Mouse (Mus musculus) adrenal gland, postnatal 36 days (tissue): ENCODE measurements at regions not wholly inside any gene's neighbourhood (a gene's known extent, or its start where the extent isn't known, plus 50 kb on each side); places are given as distances from the start of the nearest gene placed in this dataset.

ENCODE experiments used
- DNase-seq, 2 experiments: peaks; one replicate each; pipeline ENCODE4 v3.0.0; 2021; ENCODE audit warnings: mixed read lengths in 1 of 2

DNA sequence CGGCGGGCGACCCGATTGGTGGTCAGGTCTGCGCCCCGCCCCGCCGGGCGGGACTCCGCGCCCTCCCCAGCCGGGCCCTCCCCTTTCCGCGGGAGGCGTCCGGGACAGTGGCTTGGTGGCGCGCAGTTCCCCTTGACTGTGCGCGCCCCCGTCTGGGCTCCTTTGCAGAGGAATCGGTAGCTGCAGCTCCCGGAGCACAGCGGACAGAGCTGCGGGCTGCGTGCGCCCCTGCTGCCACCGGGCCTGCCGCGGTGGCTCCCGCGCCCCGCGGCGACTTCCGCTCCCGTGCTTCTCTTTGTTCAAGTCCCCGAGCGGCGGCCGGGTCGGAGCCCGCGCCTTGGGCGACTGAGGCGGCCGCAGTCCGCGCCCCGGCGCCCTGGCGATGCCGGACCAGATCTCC is 566.6 kb upstream of the Gm21863 start:
- DNase-seq: peak; percentile 44 to 53
